Mouse (Mus musculus): Measurements from ENCODE around the gene Upf2.
"Not testable (repeated sequence)": the region's sequence is repeated elsewhere in the genome, so short reads cannot be mapped to it uniquely, and the experiment has no call there.

Upf2 gene

DNA sequence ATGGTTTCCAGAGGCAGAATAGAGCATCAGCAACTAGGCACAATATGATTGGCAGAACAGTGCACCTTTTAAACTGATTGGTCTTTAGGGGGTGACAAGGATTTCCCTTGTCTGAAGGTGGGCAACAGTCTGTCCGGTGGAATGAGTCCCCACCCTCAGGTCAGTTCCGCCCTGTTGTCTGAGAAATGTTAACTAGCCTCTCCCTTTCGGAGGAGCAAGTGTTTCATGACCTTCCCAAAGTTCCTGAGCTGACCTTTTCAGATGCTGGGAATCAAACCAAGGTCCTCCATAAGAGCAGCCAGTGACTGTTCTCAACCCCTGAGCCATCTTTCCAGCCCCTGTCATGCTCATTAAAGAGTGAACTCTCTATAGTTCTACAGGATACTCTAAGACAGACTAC, 4.4 kb upstream of the Upf2 start:
- in situ Hi-C loops (cut with MboI, MseI): loop anchor here (5.0 to 10.0 kb wide), 2 partner anchors 40 to 232 kb away; partner anchors contain the start of gene Camk1d (in 1 of the 2)

- in situ Hi-C loops (cut with MboI, MseI): loop anchor here (5.0 to 10.0 kb wide), 2 partner anchors 42 to 234 kb away; partner anchors contain the start of gene Camk1d (in 1 of the 2)
Measured at GRCm38 (mm10) chr2:5948964-5949363, 2.3 kb upstream of the Upf2 start.

DNA sequence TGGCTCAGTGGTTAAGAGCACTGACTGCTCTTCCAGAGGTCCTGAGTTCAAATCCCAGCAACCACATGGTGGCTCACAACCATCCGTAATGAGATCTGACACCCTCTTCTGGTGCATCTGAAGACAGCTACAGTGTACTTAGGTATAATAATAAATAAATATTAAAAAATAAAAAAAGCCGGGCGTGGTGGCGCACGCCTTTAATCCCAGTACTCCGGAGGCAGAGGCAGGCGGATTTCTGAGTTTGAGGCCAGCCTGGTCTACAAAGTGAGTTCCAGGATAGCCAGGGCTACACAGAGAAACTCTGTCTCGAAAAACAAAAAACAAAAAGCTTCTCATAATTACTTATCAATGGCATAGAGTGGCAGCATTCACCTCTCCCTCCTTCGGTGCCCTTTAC, 1.4 kb upstream of the Upf2 start:
- in situ Hi-C loops (cut with MboI, MseI): loop anchor here (5.0 to 10.0 kb wide), 2 partner anchors 43 to 235 kb away; partner anchors contain the start of gene Camk1d (in 1 of the 2)

DNA sequence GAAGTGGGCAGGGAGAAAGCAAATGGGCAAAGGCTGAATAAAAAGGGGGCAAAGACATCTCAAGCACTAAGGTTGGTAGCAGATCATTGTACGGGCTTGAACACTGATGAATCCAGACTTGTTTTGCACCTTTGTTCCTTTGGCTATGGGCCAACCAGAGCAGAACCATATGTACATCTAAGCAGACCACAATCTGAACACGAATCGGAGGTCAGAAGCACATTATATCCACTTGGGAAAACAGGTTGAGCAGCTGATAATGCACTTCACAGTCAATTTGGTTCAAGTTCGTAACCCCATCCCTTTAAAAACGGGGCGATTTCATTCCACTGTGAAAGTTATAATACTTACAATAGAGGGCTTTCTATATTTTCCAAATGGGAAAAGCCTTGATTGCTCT, 964 bp upstream of the Upf2 start:
- in situ Hi-C loops (cut with MboI, MseI): no loop called here

DNA sequence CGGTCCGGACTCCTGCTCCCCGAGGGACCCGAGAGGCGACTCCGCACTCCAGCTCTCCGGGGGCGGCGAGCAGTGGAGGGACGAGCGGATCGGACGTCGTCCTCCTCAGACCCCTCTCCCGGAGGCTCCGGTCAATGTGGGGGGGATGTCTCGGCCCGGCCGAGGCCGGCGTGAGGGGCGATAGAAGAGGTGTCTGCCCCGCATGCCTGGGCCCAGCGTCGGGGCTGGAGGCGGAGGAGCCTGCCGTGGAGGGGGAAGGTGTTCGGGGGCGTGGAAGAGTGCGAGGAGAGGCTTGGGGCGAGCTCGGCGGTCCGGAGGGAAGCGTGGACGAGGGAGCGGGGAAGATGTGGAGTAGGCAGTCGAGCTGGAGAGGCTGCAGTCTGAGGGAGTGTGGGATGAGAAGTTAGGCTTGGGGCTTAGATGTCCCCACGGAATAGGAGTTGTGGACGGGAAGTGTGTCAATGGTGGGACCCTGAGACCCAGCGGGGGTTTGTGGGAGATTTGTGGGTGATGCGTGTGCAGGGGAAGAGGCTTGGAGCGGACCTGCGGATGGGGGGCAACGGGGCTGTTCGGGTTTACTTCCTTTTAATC, 447 bp downstream of the Upf2 start:
- in situ Hi-C loops (cut with MboI, MseI): no loop called here

DNA sequence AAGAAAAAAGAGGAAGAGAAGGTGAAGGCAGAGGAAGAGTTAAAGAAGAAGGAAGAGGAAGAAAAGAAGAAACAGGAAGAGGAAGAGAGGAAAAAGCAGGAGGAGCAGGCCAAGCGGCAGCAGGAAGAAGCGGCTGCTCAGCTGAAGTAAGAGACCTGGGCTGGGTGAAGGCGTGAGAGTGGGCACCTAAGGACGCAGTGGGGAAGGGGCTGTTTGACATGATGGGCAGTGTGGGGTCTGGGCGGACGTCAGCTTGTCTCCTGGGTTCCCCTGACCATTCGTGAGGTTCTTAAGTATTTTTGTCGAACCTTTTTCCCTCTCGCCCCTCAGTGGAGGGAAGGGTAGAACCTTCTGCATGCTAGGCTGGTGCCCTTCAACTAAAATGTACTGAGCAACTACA, 6.4 kb downstream of the Upf2 start:
- in situ Hi-C loops (cut with MboI, MseI): no loop called here

GRCm38 (mm10) chr2:5962265-5962664, 11.0 kb downstream of the Upf2 start:
- in situ Hi-C loops (cut with MboI, MseI): no loop called here

- in situ Hi-C loops (cut with MboI, MseI): not testable (repeated sequence)
Measured at GRCm38 (mm10) chr2:5963729-5964128, 12.5 kb downstream of the Upf2 start.

- in situ Hi-C loops (cut with MboI, MseI): no loop called here
Measured at GRCm38 (mm10) chr2:5965972-5966371, 14.7 kb downstream of the Upf2 start.

GRCm38 (mm10) chr2:5970629-5971028, 19.4 kb downstream of the Upf2 start:
- in situ Hi-C loops (cut with MboI, MseI): not testable (repeated sequence)

DNA sequence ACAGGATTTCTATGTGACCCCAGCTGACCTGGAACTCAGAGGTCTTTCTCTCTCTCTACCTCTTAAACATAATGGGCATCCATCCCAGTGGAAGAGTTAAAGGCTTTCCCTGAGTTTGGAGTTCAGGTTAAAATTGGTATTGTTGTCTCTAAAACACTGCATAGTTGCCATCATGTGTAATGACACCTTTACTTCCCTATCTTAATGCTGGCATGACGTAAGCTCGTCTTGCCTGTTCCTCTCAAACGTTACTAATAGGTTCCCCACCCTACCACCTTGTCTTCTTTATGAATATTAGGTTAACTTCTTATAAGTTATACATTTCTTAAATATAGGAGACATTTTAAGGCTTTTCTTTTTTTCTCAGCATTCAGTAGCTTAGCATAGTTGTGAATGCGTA, 26.3 kb downstream of the Upf2 start:
- in situ Hi-C loops (cut with MboI, MseI): no loop called here

DNA sequence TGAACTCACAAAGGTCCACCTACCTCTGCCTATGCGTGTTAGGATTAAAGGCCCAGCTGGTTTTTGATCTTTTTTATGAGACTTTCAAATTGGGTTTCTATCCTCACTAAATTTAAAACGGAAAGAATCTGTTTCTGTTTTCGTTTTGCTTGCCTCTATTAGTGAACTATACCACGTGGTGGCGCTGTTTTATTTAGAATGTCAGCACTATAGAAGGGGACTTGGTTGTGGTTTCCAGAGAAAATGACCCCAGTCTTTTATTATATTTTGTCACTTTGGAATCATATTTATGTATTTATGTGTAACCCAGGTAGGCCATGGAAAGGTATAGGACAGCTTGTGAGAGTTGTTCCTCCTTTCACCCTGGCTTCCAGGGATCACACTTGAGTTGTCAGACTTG, 44.3 kb downstream of the Upf2 start:
- in situ Hi-C loops (cut with MboI, MseI): loop anchor here in 1 of 2 experiments (10.0 kb wide), 1 partner anchor 169 kb away; no protein-coding TSS in a partner anchor

- in situ Hi-C loops (cut with MboI, MseI): no loop called here
Measured at GRCm38 (mm10) chr2:6003949-6004348, 52.7 kb downstream of the Upf2 start.

DNA sequence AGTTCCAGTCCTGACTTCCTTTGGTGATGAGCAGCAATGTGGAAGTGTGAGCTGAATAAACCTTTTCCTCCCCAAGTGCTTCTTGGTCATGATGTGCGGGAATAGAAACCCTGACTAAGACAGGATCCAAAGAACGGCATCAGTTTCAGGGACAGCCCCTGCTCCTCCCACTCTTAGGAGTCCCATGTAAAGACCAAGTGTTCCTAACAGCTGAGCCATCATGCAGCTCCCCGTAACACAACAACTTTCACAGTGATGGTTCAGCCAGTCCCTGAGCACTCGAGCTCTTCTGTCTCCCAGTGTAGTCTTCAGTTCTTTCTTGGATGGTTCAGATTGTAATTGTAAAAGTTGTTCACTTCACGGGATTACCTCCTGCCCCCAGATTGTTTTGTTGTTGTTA, 63.3 kb downstream of the Upf2 start:
- in situ Hi-C loops (cut with MboI, MseI): no loop called here

DNA sequence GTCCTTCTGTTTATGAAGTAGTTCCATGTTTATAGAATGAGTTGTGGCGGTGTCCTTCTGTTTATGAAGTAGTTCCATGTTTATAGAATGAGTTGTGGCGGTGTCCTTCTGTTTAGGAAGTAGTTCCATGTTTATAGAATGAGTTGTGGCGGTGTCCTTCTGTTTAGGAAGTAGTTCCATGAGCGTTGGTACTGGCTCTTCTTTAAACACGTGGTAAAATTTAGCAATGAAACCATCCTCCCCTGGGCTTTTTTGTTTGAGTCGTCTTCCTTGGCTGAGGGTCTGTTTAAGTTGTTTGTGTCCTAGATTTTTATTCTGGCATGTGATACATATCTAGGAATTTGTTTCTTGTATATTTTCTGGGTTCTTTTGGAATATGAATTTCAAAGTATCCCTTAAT, 63.9 kb downstream of the Upf2 start:
- in situ Hi-C loops (cut with MboI, MseI): not testable (repeated sequence)

DNA sequence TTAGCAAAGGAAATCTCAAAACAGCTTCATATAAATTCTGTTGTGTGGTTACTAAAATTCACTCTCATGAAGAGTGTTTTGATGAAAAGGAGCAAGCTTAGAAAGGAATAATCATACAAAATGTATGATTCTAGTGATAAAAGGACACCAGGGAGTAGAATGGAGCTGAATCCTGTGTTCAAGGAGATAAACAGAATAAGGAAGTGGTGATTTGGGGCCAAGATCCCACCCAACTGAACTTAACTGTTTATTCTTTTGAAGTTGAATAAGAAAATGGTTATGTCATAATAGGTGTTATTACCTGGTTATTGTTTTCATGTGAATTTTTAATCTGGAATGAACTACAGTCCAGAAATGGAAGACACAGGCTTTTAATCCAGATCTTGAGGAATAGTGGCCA, 69.3 kb downstream of the Upf2 start:
- in situ Hi-C loops (cut with MboI, MseI): no loop called here

- in situ Hi-C loops (cut with MboI, MseI): no loop called here
Measured at GRCm38 (mm10) chr2:6042644-6043043, 91.4 kb downstream of the Upf2 start.

DNA sequence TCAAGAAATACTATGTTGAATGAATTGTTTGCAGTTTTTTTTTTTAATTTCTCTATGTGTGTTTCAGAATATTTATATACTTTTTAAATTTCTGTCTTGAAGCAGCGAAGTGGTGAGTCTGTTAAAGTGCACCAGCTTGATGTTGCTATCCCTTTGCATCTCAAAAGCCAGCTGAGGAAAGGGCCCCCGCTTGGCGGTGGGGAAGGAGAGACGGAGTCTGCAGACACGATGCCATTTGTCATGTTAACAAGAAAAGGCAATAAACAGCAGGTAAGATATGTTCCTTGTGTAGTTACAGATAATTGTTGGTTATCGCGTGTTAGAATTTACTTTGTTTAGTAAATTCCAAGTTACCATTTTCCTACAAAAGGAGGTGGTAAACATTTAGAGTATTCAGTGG, 95.5 kb downstream of the Upf2 start:
- in situ Hi-C loops (cut with MboI, MseI): no loop called here

GRCm38 (mm10) chr2:6048570-6048969, 97.3 kb downstream of the Upf2 start:
- in situ Hi-C loops (cut with MboI, MseI): no loop called here

DNA sequence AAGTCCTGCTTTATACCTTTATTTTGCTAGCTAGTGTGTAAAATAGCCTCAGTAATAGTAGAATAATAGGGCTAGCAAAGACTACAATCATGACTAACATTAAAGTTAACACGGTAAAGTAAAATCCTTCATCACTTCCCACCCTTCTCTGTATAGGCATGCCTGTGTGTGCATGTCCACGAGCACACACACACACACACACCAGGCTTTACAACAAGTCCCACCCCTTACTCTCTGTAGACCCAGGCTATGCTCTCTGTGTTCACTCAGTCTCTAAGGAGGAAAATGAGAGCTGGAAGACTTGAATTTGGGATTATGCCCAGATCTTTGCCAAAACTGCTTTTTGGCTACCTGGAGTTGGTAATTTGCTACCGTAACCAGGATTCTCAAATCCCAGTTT, 97.7 kb downstream of the Upf2 start:
- in situ Hi-C loops (cut with MboI, MseI): no loop called here

GRCm38 (mm10) chr2:6055466-6055865, 104.2 kb downstream of the Upf2 start:
- in situ Hi-C loops (cut with MboI, MseI): no loop called here

- in situ Hi-C loops (cut with MboI, MseI): no loop called here
Measured at GRCm38 (mm10) chr2:6056518-6056917, 105.2 kb downstream of the Upf2 start.

- in situ Hi-C loops (cut with MboI, MseI): no loop called here
Measured at GRCm38 (mm10) chr2:6059291-6059690, 108.0 kb downstream of the Upf2 start.

Data from T-helper 17 cell (primary cell).